Mouse (Mus musculus) midbrain, embryonic 13.5 days (tissue): ENCODE measurements around the gene Dpp9. TPM values are rescaled to one million over a fixed set of nuclear protein-coding genes. Genes with fewer than 3 reads are reported as not detected.

Experiments used
- ATAC-seq: fragments of 200-750 bp; cut with Nextera tagmentation; 2 replicates; pipeline ENCODE4 v1.8.0; 2017; ENCODE audit warnings: mild to moderate bottlenecking, moderate TSS enrichment, moderate library complexity
- H3K27ac ChIP-seq: fragments of 300-500 bp; sonication (generic); 2 replicates; pipeline ENCODE4 v1.5.1; 2015; ENCODE audit warnings: inconsistent platforms, mild to moderate bottlenecking, moderate library complexity
- H3K27me3 ChIP-seq: fragments of 300-500 bp; sonication (generic); 2 replicates; pipeline ENCODE4 v1.6.1; 2015; ENCODE audit warnings: mild to moderate bottlenecking, inconsistent platforms
- H3K36me3 ChIP-seq: fragments of 300-500 bp; sonication (generic); 2 replicates; pipeline ENCODE4 v1.6.1; 2015; ENCODE audit warnings: mild to moderate bottlenecking, inconsistent platforms
- H3K4me1 ChIP-seq: fragments of 300-500 bp; sonication (generic); replicated peaks from 2 replicates; pipeline ENCODE4 v1.6.1; 2015; ENCODE audit warnings: inconsistent platforms
- H3K4me2 ChIP-seq: fragments of 300-500 bp; sonication (generic); replicated peaks from 2 replicates; pipeline ENCODE4 v1.6.1; 2015; ENCODE audit warnings: moderate library complexity, mild to moderate bottlenecking, inconsistent platforms
- H3K4me3 ChIP-seq: fragments of 300-500 bp; sonication (generic); replicated peaks from 2 replicates; pipeline ENCODE4 v1.5.1; 2015; ENCODE audit warnings: mild to moderate bottlenecking, inconsistent platforms
- H3K9ac ChIP-seq: fragments of 300-500 bp; sonication (generic); replicated peaks from 2 replicates; pipeline ENCODE4 v1.6.1; 2015; ENCODE audit warnings: mild to moderate bottlenecking, inconsistent platforms
- H3K9me3 ChIP-seq: fragments of 300-500 bp; sonication (generic); 2 replicates; pipeline ENCODE4 v1.6.1; 2016; ENCODE audit warnings: mild to moderate bottlenecking, inconsistent platforms
- WGBS: fragments of 180-500 bp; shearing (Covaris S2); methylation state at CpG from one replicate; pipeline ENCODE4 v1.1.7; 2015; 5-methylcytosine and 5-hydroxymethylcytosine counted together
- microRNA counts: library from miRNA; unstranded; fragments of <30 nt; microRNA quantifications from one replicate; lab custom pipeline; 2016
- microRNA-seq: library from miRNA; unstranded; fragments of <30 nt; microRNA quantifications from one replicate; pipeline ENCODE4, GENCODE M21; 2016
- polyA plus RNA-seq: library from polyadenylated mRNA; unstranded; fragments of >200 nt; fragmentation: Nextera tagmentation; extraction: Ambion mirVana; gene quantifications from 2 replicates; pipeline ENCODE4 v1.2.1, GENCODE M21; 2015

Dpp9 gene
- polyA plus RNA-seq, 1 experiment from 2014 or later = 29.3 TPM

GRCm38 (mm10) chr17:56148280-56148679 lies 70.4 kb downstream of the Dpp9 start:
- peak overlapping the region; percentile 63; the same call in 1 of the 2 replicates for H3K9ac ChIP-seq
- WGBS = 20% methylated on average over 9 of the region's 9 CpGs
- H3K36me3 ChIP-seq = no peaks in the 10 kb centered on the region
- H3K27ac ChIP-seq = no peak overlapping the region
- peak overlapping the region; percentile 63 for H3K4me2 ChIP-seq
- H3K27me3 ChIP-seq = peaks cover 46% of the 10 kb centered on the region
- H3K4me3 ChIP-seq = peak overlapping the region; percentile 37
- ATAC-seq = peak; percentile 12
- H3K4me1 ChIP-seq = peaks cover 30% of the 10 kb centered on the region
- H3K9me3 ChIP-seq = no peaks in the 10 kb centered on the region

GRCm38 (mm10) chr17:56147420-56147819 lies 71.3 kb downstream of the Dpp9 start:
- Histone ChIP-seq H3K4me1 (peaks cover 32% of the 10 kb centered on the region), H3K27ac (no peak overlapping the region), H3K4me2 (no peak overlapping the region), H3K9ac (no peak overlapping the region), H3K4me3 (no peak overlapping the region), H3K27me3 (peaks cover 46% of the 10 kb centered on the region), H3K9me3 (no peaks in the 10 kb centered on the region), H3K36me3 (no peaks in the 10 kb centered on the region)
- 53% methylated on average over 12 of the region's 12 CpGs for WGBS
- no peak for ATAC-seq

- H3K9me3 ChIP-seq = no peaks in the 10 kb centered on the region
- H3K27me3 ChIP-seq = peaks cover 51% of the 10 kb centered on the region
- no peak overlapping the region; the same call in 1 of the 2 replicates for H3K27ac ChIP-seq
- no peaks in the 10 kb centered on the region for H3K36me3 ChIP-seq
- ATAC-seq = no peak
- H3K4me3 ChIP-seq = no peak overlapping the region
- H3K9ac ChIP-seq = no peak overlapping the region
- peaks cover 45% of the 10 kb centered on the region for H3K4me1 ChIP-seq
- 19% methylated on average over 9 of the region's 9 CpGs for WGBS
- H3K4me2 ChIP-seq = no peak overlapping the region
Measured at GRCm38 (mm10) chr17:56146131-56146530, 72.6 kb downstream of the Dpp9 start.

GRCm38 (mm10) chr17:56144546-56144945 lies 74.2 kb downstream of the Dpp9 start:
- no peak overlapping the region for H3K4me3 ChIP-seq
- peaks cover 47% of the 10 kb centered on the region for H3K27me3 ChIP-seq
- no peak overlapping the region for H3K27ac ChIP-seq
- H3K4me1 ChIP-seq = peaks cover 53% of the 10 kb centered on the region
- H3K4me2 ChIP-seq = no peak overlapping the region
- no peak for ATAC-seq
- H3K36me3 ChIP-seq = no peaks in the 10 kb centered on the region
- 77% methylated on average over 9 of the region's 9 CpGs for WGBS
- no peak overlapping the region for H3K9ac ChIP-seq
- no peaks in the 10 kb centered on the region for H3K9me3 ChIP-seq

GRCm38 (mm10) chr17:56141702-56142605 lies 76.8 kb downstream of the Dpp9 start:
- peaks cover 45% of the 10 kb centered on the region for H3K27me3 ChIP-seq
- peak overlapping the region; percentile 68 for H3K4me2 ChIP-seq
- under 1% methylated on average over 47 of the region's 47 CpGs for WGBS
- H3K9me3 ChIP-seq = no peaks in the 10 kb centered on the region
- H3K4me3 ChIP-seq = peak overlapping the region; percentile 46
- peaks cover 65% of the 10 kb centered on the region for H3K4me1 ChIP-seq
- no peaks in the 10 kb centered on the region for H3K36me3 ChIP-seq
- H3K27ac ChIP-seq = peak overlapping the region; percentile 2; the same call in 1 of the 2 replicates
- H3K9ac ChIP-seq = peak overlapping the region; percentile 66
- peak; percentile 51 for ATAC-seq

GRCm38 (mm10) chr17:56139858-56140595 lies 78.7 kb downstream of the Dpp9 start, which contains the start of gene Sema6b:
Sema6b (minus strand) TSS chr17:56140343.
- WGBS = 1% methylated on average over 75 of the region's 79 CpGs
- Histone ChIP-seq H3K9me3 (no peaks in the 10 kb centered on the region), H3K27ac (peak within 1 kb of the TSS; percentile 80), H3K4me2 (peak within 1 kb of the TSS; percentile 84), H3K36me3 (no peaks in the 10 kb centered on the region), H3K9ac (peak within 1 kb of the TSS; percentile 89), H3K27me3 (peaks cover 48% of the 10 kb centered on the region), H3K4me1 (peaks cover 57% of the 10 kb centered on the region), H3K4me3 (peak within 1 kb of the TSS; percentile 86)
- ATAC-seq = peak; percentile 44

GRCm38 (mm10) chr17:56139355-56139754 lies 79.3 kb downstream of the Dpp9 start:
- Histone ChIP-seq H3K9me3 (no peaks in the 10 kb centered on the region), H3K27me3 (peaks cover 48% of the 10 kb centered on the region), H3K4me1 (peaks cover 63% of the 10 kb centered on the region), H3K4me2 (peak overlapping the region; percentile 84), H3K36me3 (no peaks in the 10 kb centered on the region), H3K27ac (peak overlapping the region; percentile 53; the same call in 1 of the 2 replicates), H3K4me3 (peak overlapping the region; percentile 86), H3K9ac (peak overlapping the region; percentile 89)
- ATAC-seq = peak; percentile 9
- 5% methylated on average over 17 of the region's 21 CpGs for WGBS

GRCm38 (mm10) chr17:56137839-56138613 lies 80.7 kb downstream of the Dpp9 start:
- Histone ChIP-seq H3K4me2 (peak overlapping the region; percentile 84), H3K9ac (peak overlapping the region; percentile 89), H3K27ac (no peak overlapping the region), H3K4me3 (peak overlapping the region; percentile 86), H3K27me3 (peaks cover 42% of the 10 kb centered on the region), H3K9me3 (no peaks in the 10 kb centered on the region), H3K36me3 (no peaks in the 10 kb centered on the region), H3K4me1 (peaks cover 73% of the 10 kb centered on the region)
- no peak for ATAC-seq
- WGBS = 15% methylated on average over 25 of the region's 25 CpGs

MicroRNA genes within 50 kb of the gene (microRNA counts, 519-probe panel; counts per million panel counts)
- 2,141 counts per million, percentile 60 among the panel's probes with 10 or more counts for microRNA mmu-miR-7b (lab: Ali Mortazavi, UCI)

Small RNA genes within 50 kb of the gene (microRNA-seq; reads per million reads assigned to microRNA genes)
- not detected for gene Gm44397
- 1,625 reads per million, percentile 83 among the genes with 10 or more reads in this experiment for gene Mir7b

Other genes starting within 250 kb of the Dpp9 start
- 181 and 184 TPM in 2 replicates for gene Shd, start 248.4 kb downstream of the Dpp9 start, polyA plus RNA-seq
- 135 and 136 TPM in 2 replicates for gene Fsd1, start 232.4 kb downstream of the Dpp9 start, polyA plus RNA-seq
- gene Stap2, start 213.3 kb downstream of the Dpp9 start, polyA plus RNA-seq = 4.6 and 5.0 TPM in 2 replicates
- 159 and 182 TPM in 2 replicates for gene Mpnd, start 213.2 kb downstream of the Dpp9 start, polyA plus RNA-seq
- gene Sh3gl1, start 182.3 kb downstream of the Dpp9 start, polyA plus RNA-seq = 113 and 123 TPM in 2 replicates
- 10.1 and 11.0 TPM in 2 replicates for gene Chaf1a, start 178.5 kb downstream of the Dpp9 start, polyA plus RNA-seq
- gene Ubxn6, start 143.9 kb downstream of the Dpp9 start, polyA plus RNA-seq = 73.7 and 78.6 TPM in 2 replicates
- gene Hdgfl2, start 139.3 kb downstream of the Dpp9 start, polyA plus RNA-seq = 156 and 159 TPM in 2 replicates
- 0.04 and 0.11 TPM in 2 replicates for gene Plin4, start 109.1 kb downstream of the Dpp9 start, polyA plus RNA-seq
- gene Plin5, start 101.3 kb downstream of the Dpp9 start, polyA plus RNA-seq = 0.43 and 0.55 TPM in 2 replicates
- 0.15 TPM in 1 of 2 replicates, not detected in the other for gene Lrg1, start 96.9 kb downstream of the Dpp9 start, polyA plus RNA-seq
- gene Sema6b, start 78.6 kb downstream of the Dpp9 start, polyA plus RNA-seq = 7.6 and 10.4 TPM in 2 replicates
- gene Tnfaip8l1, start 56.4 kb downstream of the Dpp9 start, polyA plus RNA-seq = 8.2 and 8.7 TPM in 2 replicates
- 64.6 and 68.4 TPM in 2 replicates for gene Mydgf, start 35.0 kb downstream of the Dpp9 start, polyA plus RNA-seq
- gene Fem1a, start 37.9 kb upstream of the Dpp9 start, polyA plus RNA-seq = 18.1 and 19.4 TPM in 2 replicates
- 1.0 and 1.3 TPM in 2 replicates for gene Ticam1, start 57.9 kb upstream of the Dpp9 start, polyA plus RNA-seq
- 14.8 and 16.7 TPM in 2 replicates for gene Plin3, start 74.0 kb upstream of the Dpp9 start, polyA plus RNA-seq
- not detected in 2 replicates for gene Arrdc5, start 81.4 kb upstream of the Dpp9 start, polyA plus RNA-seq
- 59.9 and 62.8 TPM in 2 replicates for gene Uhrf1, start 84.4 kb upstream of the Dpp9 start, polyA plus RNA-seq
- 62.1 and 77.3 TPM in 2 replicates for gene Kdm4b, start 107.2 kb upstream of the Dpp9 start, polyA plus RNA-seq